Mouse (Mus musculus) A20 (cell line): ENCODE measurements around the gene Prkcb.
"Not testable (repeated sequence)": the region's sequence is repeated elsewhere in the genome, so short reads cannot be mapped to it uniquely, and the experiment has no call there.

Source experiments
- DNase-seq: peaks from one replicate; pipeline ENCODE4 v3.0.0-alpha.2; 2011; ENCODE audit warnings: low read depth, low spot score

Prkcb gene

GRCm38 (mm10) chr7:122288605-122289242, at the start of gene Prkcb:
Gene Prkcb (plus strand): TSS chr7:122288751.
- DNase-seq = peak; percentile 97

DNA sequence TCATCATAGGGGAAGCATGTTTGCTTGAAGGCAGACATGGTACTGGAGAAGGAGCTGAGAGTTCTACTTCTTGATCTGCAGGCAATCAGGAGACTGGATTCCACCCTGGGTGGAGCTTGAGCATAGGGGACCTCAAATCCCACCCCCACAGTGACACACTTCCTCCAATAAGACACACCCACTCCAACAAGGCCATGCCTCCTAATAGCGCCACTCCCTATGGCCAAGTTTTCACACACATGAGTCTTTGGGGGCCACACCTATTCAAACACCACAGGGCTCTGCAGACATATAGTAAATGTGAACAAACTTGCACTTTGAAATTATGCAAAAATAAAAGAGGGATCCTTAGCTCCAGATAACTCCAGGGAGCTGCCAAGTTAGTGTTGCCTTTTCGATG, 49.6 kb upstream of the Prkcb start:
- no peak for DNase-seq

- peak; percentile 49 for DNase-seq
These were observed 48.0 kb upstream of the Prkcb start for GRCm38 (mm10) chr7:122240413-122241119.

DNA sequence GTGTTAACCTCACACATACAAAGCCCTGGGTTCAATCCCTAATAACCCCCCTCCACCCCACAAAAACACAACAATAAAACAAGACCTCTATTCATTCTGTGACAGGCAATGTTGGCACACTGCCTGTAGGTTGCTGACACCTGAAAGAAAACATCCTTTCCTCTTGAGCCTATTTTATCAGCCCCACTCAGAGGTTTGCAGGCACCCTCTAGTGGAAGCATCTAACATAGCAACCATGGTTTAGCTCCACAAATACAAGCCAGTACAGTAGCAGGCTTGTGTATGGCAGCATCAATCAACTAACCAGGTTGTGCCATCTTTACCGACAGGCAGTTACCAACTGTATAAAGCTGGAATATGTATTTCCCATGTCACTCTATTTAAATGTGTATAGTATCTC, 46.3 kb upstream of the Prkcb start:
- DNase-seq = peak; percentile 79

GRCm38 (mm10) chr7:122242744-122243143, 45.8 kb upstream of the Prkcb start:
- not testable (repeated sequence) for DNase-seq

DNA sequence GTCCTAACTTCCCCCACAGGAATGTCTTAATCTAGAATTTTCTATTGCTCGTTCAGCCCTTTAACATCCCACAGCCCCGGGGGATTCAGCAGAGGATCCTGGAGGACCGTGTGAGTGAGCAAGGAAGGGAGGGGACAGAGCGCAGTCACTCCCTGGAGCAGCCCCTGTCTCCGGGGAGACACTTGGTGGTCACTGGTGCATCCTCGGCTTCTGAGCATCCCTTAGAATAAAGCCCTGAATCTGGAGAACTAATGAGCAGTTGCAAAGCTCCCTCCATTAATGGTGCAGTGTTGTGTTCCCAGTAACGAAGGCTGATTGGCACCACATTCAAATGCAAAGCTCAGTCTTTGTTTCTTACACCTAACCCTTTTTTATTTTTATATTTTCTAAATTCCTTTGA, 44.4 kb upstream of the Prkcb start:
- DNase-seq = no peak

DNA sequence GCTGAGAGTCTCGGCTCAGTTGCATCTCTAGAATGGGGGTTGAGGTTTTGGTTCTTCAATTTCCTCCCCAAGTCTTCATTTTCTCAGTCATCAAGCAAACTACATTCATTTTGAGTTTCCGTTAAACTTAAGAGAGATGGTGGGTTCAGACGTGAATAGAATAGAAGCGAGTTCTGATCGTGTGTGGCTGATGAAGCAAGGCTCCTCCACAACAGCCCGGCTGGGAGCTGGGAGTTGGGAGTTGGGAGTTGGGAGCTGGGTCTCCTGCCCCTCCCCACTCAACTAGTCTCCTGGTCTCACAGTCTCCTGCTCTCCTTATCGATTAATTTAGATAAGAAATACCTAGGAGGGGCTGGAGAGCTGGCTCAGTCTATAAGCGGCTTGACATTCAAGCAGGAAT, 44.0 kb upstream of the Prkcb start:
- no peak for DNase-seq

GRCm38 (mm10) chr7:122245976-122246375, 42.6 kb upstream of the Prkcb start:
- DNase-seq = no peak

DNA sequence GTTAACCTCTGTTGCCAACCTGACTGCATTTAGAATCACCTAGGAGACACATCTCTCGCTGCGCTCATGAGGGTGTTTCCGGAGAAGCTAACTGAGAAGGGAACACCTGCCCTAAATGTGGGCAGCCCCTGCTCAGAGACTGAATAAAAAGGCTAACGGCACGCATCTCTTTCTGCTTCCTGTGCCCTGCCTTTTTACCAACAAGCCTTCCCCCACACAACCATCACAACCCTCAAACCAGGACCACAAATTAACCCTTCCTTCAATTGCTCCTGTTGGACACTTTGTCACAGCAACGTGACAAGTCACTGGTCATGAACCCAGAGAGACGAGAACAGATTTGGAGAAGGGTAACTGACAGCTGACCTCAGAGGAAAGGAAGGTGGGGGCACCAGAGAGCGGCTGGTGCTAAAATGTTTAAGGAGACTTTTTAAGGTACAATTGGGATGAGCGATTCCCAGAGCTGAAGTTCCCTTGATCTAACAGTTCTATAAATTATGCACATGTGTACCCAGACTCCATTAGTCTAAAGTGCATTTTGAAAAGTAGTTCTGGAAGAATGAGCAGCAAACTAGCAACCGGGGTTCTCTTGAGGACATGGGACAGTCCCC, 41.2 kb upstream of the Prkcb start:
- peak; percentile 86 for DNase-seq

GRCm38 (mm10) chr7:122249321-122249821, 39.2 kb upstream of the Prkcb start:
- no peak for DNase-seq

GRCm38 (mm10) chr7:122251197-122252011, 37.1 kb upstream of the Prkcb start:
- peak; percentile 92 for DNase-seq

DNA sequence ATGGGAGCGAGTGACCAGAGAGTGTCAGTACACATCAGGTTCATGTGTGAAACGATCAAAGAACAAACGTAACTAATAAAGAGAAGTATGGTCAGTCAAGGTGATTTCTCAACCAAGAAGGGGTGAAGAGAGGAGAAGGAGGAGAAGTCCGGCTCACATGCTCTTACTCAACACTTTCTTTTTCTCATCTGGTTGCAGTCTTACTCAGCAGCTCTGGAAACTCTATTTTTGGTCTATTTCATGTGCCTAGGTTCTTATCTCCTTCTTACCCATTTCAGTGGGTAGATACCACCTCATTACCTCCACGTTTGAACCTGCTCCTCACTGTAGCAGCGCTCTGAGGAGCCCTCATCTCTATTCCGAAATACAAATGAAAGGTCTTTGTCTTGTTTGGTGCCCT, 31.8 kb upstream of the Prkcb start:
- DNase-seq = peak; percentile 59

DNA sequence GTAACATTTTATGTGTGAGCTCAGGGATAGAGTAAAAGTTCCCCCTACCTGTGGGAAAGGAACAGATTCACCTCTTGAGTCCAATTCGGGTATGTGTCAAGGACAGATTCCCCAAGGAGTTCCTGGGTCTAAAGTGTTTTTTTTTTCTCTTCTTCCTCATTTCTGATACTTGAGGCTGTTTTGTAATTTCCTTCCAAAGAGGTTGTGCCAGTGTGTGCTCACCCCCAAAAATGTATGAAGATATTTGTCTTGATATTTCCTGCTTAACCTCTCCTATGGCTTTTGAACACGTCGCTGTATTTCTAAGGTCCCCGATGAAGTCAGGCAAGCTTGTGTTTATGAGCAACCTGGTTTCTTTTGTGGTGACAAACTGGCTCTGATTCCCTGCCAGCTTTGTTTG, 30.0 kb upstream of the Prkcb start:
- DNase-seq = no peak

DNA sequence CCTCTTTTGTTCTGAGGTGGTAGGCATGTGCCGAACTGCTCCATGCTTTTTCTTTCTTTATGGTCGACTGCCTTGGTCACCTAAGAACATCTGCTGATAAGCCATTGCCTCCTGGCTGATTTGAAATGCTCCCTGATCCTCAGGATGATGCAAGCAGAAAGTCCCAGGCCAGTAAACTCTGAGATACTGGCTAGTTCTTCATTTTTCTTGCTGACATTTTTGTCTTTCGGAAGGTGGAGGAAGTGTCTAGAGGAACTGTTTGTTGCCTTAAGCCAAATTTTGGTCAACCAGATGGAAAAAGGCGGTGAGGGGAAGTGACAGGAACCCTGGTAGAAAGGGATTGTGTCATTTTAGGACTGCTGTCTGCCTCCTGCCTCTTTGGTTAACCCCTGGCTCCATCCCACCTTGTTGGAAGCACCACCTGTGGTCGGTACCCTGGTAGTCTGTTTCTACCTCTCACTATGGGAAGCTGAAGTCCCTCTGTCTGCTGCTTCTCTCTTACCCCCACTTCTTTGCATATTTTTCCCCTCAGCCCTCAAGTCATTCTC, 28.4 kb upstream of the Prkcb start:
- peak; percentile 70 for DNase-seq

DNA sequence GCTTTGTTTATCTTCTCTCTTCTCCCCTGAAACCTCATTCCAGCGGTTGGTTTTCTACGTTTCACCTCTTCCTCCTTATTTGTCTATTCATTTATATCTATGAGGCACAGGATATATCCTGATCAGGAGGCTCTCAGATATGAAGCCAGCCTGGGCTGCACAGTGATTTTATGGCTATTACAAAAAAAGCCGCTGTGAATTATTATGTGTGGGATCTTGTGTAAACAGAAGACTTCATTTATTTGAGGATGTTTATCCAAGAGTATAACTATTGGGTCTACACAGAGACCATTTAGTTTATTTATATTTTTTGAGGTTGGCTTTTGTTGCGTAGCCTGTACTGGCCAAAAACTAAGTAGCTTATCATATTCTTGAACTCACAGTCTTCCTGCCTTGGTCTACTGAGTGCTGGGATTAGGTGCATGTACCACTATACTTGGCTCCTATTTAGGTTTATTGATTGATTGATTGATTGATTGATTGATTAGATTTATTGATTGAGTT, 19.5 kb upstream of the Prkcb start:
- no peak for DNase-seq

GRCm38 (mm10) chr7:122272334-122272733, 16.2 kb upstream of the Prkcb start:
- no peak for DNase-seq

- no peak for DNase-seq
These were observed 9.0 kb upstream of the Prkcb start for GRCm38 (mm10) chr7:122279580-122279979.

- DNase-seq = no peak
These were observed 8.2 kb upstream of the Prkcb start for GRCm38 (mm10) chr7:122280334-122280733.

DNA sequence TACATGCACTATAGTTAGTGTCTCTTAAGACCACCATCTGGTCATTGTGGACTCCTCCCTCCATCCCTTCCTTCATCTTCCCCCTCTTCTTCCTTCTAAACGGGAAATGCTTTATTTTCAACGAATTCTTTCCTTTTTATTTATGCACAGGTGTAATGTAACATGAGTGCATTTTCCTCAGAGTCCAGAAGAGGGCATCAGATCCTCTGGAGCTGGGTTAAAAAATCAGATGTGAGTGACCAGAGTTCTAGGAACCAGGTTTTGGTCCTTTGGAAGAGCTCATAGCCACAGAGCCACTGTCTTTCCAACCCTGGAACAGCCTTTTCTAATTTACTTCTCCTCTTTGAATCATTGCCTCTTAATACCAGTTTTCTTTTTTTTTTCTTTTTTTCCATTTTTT, 6.0 kb upstream of the Prkcb start:
- peak; percentile 57 for DNase-seq

- DNase-seq = no peak
These were observed 1.3 kb upstream of the Prkcb start for GRCm38 (mm10) chr7:122287217-122287616.
